In genomic region chr11:63299712-63300581, GRCm38 (mm10) we compare ENCODE assay signal across 16 mouse cellular contexts.
DNase-seq lines count a peak whose midpoint lies in the region; ATAC-seq lines count a peak whose summit lies in the region.
"Had no signal": no experiment of that assay in that cellular context is flagged by ENCODE, and none has a peak within 500 bp of the region (broad histone marks: within the 10 kb centered on the region; RNA-seq: fewer than 3 reads in every experiment).

No protein-coding gene starts in this region.

- H3K27me3 ChIP-seq in hindbrain, embryonic 13.5 days, result no peaks in the 10 kb centered on the region
- H3K27me3 ChIP-seq in hindbrain, embryonic 16.5 days (replicated peaks; ENCODE audit: control insufficient read depth, insufficient read depth, low read length), result no peaks in the 10 kb centered on the region
- H3K27me3 ChIP-seq in embryonic facial prominence, embryonic 14.5 days (replicated peaks; ENCODE audit: control insufficient read depth, insufficient read depth, low read length), result no peaks in the 10 kb centered on the region
- H3K27me3 ChIP-seq: heart, embryonic 15.5 days; limb, embryonic 13.5 days had no signal

- H3K4me3 ChIP-seq in hindbrain, embryonic 13.5 days, result no peak overlapping the region
- H3K4me3 ChIP-seq in hindbrain, embryonic 16.5 days (ENCODE audit: low read length), result no peak overlapping the region
- no peak overlapping the region for H3K4me3 ChIP-seq in embryonic facial prominence, embryonic 14.5 days (ENCODE audit: low read depth, low read length)
- H3K4me3 ChIP-seq: heart, embryonic 15.5 days; limb, embryonic 13.5 days had no signal

- peaks cover 18% of the 10 kb centered on the region for H3K4me1 ChIP-seq in hindbrain, embryonic 13.5 days (replicated peaks)
- H3K4me1 ChIP-seq in hindbrain, embryonic 16.5 days (ENCODE audit: control insufficient read depth, insufficient read depth, low read depth, low read length), result peaks cover 6% of the 10 kb centered on the region
- no peaks in the 10 kb centered on the region for H3K4me1 ChIP-seq in embryonic facial prominence, embryonic 14.5 days (ENCODE audit: control insufficient read depth, insufficient read depth, low read length)
- H3K4me1 ChIP-seq: heart, embryonic 15.5 days had no signal

- no peaks in the 10 kb centered on the region for H3K36me3 ChIP-seq in hindbrain, embryonic 13.5 days
- no peaks in the 10 kb centered on the region for H3K36me3 ChIP-seq in hindbrain, embryonic 16.5 days (ENCODE audit: control insufficient read depth, insufficient read depth, low read length)
- no peaks in the 10 kb centered on the region for H3K36me3 ChIP-seq in embryonic facial prominence, embryonic 14.5 days (ENCODE audit: control insufficient read depth, insufficient read depth, low read length)
- H3K36me3 ChIP-seq: heart, embryonic 15.5 days; limb, embryonic 13.5 days had no signal

- peak overlapping the region; percentile 5; the same call in 1 of the 2 replicates for H3K27ac ChIP-seq in hindbrain, embryonic 13.5 days
- no peak overlapping the region for H3K27ac ChIP-seq in hindbrain, embryonic 16.5 days (ENCODE audit: low read depth, low read length)
- no peak overlapping the region for H3K27ac ChIP-seq in embryonic facial prominence, embryonic 14.5 days (replicated peaks; ENCODE audit: low read depth, low read length)
- H3K27ac ChIP-seq: heart, embryonic 15.5 days; limb, embryonic 13.5 days had no signal

- H3K9me3 ChIP-seq in hindbrain, embryonic 13.5 days, result no peaks in the 10 kb centered on the region
- H3K9me3 ChIP-seq in hindbrain, embryonic 16.5 days (ENCODE audit: control insufficient read depth, low read length), result no peaks in the 10 kb centered on the region
- H3K9me3 ChIP-seq in embryonic facial prominence, embryonic 14.5 days (ENCODE audit: control insufficient read depth, low read length), result no peaks in the 10 kb centered on the region
- H3K9me3 ChIP-seq: heart, embryonic 15.5 days; limb, embryonic 13.5 days had no signal

- WGBS in hindbrain, embryonic 13.5 days, result 17% methylated on average over 14 of the region's 14 CpGs
- WGBS in hindbrain, embryonic 16.5 days, result 20% methylated on average over 14 of the region's 14 CpGs
- WGBS in embryonic facial prominence, embryonic 14.5 days, result 25% methylated on average over 14 of the region's 14 CpGs

- peak; percentile 26 for DNase-seq in Muller cell, postnatal 12 days (ENCODE audit: inconsistent ontology term)
- peak; percentile 30 for DNase-seq in embryonic facial prominence, embryonic 14.5 days (ENCODE audit: low spot score)
- DNase-seq in kidney, postnatal 10 days, result peak; percentile 8
- no peak for DNase-seq in layer of hippocampus, postnatal 10 days (ENCODE audit: low spot score in 2 of 2)
- no peak for DNase-seq in gastrocnemius, postnatal 10 days
- DNase-seq: adrenal gland, postnatal 36 days; B cell, adult 2 months; gastrocnemius, postnatal 36 days; liver, postnatal 0 days; right cerebral cortex, postnatal 14 days; thymus, adult 2 months had no signal

- H3K9ac ChIP-seq in hindbrain, embryonic 13.5 days, result no peak overlapping the region
- H3K9ac ChIP-seq in hindbrain, embryonic 16.5 days (ENCODE audit: low read depth, low read length), result no peak overlapping the region
- 0 out of 2 replicates have a peak overlapping the region, but pooled peaks have one; percentile 10 for H3K9ac ChIP-seq in embryonic facial prominence, embryonic 14.5 days (ENCODE audit: low read depth, low read length)
- H3K9ac ChIP-seq: heart, embryonic 15.5 days; limb, embryonic 13.5 days; liver, postnatal 0 days had no signal

- ATAC-seq in hindbrain, embryonic 13.5 days (ENCODE audit: low FRiP score), result 0 out of 2 replicates have a peak, but pooled peaks have one; percentile 49
- ATAC-seq in hindbrain, embryonic 16.5 days, result no peak
- no peak for ATAC-seq in embryonic facial prominence, embryonic 14.5 days (ENCODE audit: low read depth)
- ATAC-seq in activated CD4-positive, CD25-positive, alpha-beta regulatory T cell, adult 4 months, result no peak
- ATAC-seq: liver, postnatal 0 days had no signal

- no peak overlapping the region for H3K4me2 ChIP-seq in hindbrain, embryonic 13.5 days
- no peak overlapping the region for H3K4me2 ChIP-seq in hindbrain, embryonic 16.5 days (ENCODE audit: low read length)
- H3K4me2 ChIP-seq in embryonic facial prominence, embryonic 14.5 days (ENCODE audit: low read depth, low read length), result no peak overlapping the region
- H3K4me2 ChIP-seq: heart, embryonic 15.5 days; limb, embryonic 13.5 days had no signal

Comparison
In these comparisons a context has a peak if more than half of its experiments do, and no peak if none do; other contexts are left out.
1. DNase-seq: peak in Muller cell, postnatal 12 days (single experiment), embryonic facial prominence, embryonic 14.5 days (single experiment) and kidney, postnatal 10 days (single experiment); none in layer of hippocampus, postnatal 10 days (0 of 2) and gastrocnemius, postnatal 10 days (single experiment).